Mouse (Mus musculus): ENCODE measurements around the gene Angptl8. TPM values are rescaled to one million over a fixed set of nuclear protein-coding genes. Genes with fewer than 3 reads are reported as not detected.

Angptl8 gene
- total RNA-seq, 2 experiments from 2014 or later: not detected

GRCm38 (mm10) chr9:21811170-21811569 is 24.1 kb upstream of the Angptl8 start:
- no peak for DNase-seq (ENCODE audit: low spot score in 2 of 2)

DNA sequence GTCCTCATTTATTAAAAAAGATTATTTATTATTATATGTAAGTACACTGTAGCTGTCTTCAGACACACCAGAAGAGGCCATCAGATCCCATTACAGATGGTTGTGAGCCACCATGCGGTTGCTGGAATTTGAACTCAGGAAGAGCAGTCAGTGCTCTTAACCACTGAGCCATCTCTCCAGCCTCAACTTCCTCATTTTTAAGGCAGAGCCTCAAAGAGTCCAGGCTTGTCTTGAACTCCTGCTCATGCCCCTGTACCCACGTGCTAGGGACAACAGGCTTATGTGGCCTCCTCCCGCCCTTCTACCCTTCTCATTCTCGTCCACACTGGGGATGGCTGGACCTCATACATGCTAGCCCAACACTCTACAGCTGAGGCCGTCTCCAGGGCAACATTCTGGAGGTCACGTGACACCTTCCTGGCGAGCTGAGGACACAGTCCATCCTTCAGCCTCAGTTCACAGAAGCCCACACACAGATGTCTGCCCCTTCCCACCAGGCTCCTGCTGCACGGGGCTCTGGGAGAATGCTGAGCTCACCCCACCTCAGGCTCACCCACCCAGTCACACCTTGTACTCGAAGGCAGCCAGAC is 18.5 kb upstream of the Angptl8 start:
- DNase-seq (ENCODE audit: low spot score in 2 of 2): no peak

DNA sequence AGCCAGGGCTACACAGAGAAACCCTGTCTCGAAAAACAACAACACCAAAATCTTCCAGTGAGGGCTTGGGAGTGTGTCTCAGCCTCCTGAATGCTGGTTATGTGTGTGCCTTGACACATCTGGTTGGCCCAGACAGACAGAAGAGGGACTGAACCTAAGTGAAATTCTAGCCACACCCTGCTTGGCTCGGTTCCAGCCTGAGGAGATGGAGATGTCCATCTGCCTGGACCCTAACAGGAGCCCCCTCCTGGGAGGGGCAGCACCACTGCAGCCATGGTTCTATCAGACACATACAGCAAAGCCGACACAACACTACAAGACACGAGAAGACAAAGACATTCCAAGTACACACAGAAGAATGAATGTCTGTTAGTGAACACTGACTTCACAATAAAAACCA is 17.2 kb upstream of the Angptl8 start:
- no peak for DNase-seq (ENCODE audit: low spot score in 2 of 2)

- DNase-seq (ENCODE audit: low spot score in 2 of 2): no peak
Measured at GRCm38 (mm10) chr9:21818561-21818960, 16.7 kb upstream of the Angptl8 start.

DNA sequence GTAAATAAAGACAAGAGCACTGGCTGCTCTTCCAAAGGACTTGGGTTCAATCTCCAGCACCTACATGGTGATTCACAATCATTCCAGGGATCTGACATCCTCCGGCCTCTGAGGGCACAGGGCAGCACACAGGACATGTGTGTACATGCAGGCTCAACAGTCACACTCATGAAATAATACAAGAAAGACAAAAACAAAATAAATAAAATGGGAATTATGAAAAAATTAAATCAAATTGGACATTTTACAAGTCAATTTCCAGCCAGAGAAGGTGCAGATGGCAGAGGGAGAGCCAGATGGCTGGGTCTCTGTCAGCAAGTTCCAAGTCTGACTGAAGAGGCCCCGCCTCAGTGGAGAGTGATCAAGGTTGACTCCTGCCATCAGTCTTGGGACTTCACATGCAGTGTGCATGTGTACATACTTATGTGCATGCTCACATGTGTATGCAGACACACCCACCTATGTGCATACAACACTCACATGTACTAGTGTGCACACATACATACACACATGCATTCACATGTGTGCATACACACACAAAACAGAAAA is 16.1 kb upstream of the Angptl8 start:
- peak; percentile 39 to 71 for DNase-seq (ENCODE audit: low spot score in 2 of 2)

GRCm38 (mm10) chr9:21820183-21820582 is 15.1 kb upstream of the Angptl8 start:
- no peak for DNase-seq (ENCODE audit: low spot score in 2 of 2)

DNA sequence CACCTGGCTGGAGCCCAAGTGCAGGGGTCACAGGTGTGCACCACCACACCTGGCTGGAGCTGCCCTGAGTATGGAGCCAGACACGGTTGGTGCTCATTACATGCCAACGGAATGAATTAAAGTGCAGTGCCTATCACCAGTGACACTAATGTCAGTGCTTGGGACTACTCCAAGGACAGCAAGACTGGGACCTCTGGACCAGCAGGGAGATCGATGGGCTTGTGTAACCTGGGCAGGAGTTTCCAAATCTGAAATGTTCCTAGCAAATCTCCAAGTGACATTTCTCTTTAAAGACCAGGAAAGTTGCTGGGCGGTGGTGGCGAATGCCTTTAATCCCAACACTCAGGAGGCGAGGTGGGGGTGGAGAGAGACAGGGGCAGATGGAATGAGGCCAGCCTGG is 12.6 kb upstream of the Angptl8 start:
- no peak for DNase-seq (ENCODE audit: low spot score in 2 of 2)

DNA sequence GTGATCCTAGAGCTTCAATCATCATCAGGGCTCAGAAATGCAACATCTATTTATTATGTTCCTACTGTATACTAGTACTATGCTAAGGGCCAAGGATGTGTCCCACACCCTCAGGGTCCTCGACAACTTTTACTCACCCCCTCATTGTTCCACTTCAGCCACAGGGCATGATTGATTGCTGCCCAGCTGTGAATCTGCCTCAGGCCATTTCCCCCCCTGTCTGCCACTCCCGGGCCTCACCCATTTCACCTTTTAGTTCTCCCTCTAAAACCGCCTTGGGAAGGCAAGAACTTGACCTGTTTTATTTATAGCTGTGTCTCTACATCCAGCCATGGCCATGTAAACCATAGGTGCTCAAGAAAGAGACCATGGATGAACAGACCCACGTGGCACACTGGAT is 11.4 kb upstream of the Angptl8 start:
- DNase-seq (ENCODE audit: low spot score in 2 of 2): no peak

- no peak for DNase-seq (ENCODE audit: low spot score in 2 of 2)
Measured at GRCm38 (mm10) chr9:21824366-21824765, 10.9 kb upstream of the Angptl8 start.

DNA sequence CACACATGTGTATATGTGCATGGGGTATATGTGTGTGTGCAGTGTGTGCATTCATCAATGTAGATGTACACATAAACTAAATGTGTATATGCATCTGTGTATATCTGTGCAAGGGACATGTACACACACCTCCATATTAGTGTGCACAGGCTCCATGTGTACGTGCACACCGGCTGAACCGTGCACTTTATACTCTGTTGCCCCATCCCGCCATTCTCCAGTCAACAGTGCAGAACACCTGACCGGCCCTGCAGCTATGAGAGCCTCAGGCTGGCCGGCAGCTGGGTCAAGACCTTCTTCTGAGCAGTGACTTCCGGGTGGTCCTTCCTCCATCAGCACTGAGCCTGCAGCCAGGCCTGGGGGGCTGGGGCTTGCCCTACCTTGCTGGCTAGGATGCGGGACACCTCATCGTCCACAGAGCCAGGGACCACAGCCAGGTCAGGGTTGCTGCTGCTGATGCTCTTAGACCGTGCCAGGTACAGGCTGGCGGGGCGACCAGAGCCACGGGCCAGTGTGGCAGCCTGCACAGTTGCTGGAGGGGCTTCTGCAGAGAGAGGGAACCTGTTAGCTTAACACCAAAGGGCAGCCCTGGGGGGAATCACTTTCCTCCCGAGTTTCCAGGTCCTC is 5.4 kb upstream of the Angptl8 start:
- DNase-seq (ENCODE audit: low spot score in 2 of 2): no peak

GRCm38 (mm10) chr9:21830461-21830850 is 4.9 kb upstream of the Angptl8 start:
- no peak for DNase-seq (ENCODE audit: low spot score in 2 of 2)

- no peak for DNase-seq (ENCODE audit: low spot score in 2 of 2)
Measured at GRCm38 (mm10) chr9:21830936-21831335, 4.4 kb upstream of the Angptl8 start.

- no peak for DNase-seq (ENCODE audit: low spot score in 2 of 2)
Measured at GRCm38 (mm10) chr9:21831558-21832240, 3.6 kb upstream of the Angptl8 start.

DNA sequence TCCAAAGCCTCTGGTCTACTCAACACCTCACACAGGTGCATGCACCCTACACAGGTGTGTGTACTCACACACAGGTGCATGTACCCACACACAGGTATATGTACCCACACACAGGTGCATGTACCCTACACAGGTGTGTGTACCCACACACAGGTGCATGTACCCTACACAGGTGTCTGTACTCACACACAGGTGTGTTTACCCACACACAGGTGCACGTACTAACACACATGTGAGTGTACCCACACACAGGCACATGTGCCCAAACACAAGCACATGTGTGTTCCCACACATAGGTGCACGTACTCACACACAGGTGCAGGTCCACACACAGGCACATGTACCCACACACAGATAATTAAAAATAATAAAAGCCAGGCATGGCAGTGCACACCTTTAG is 2.4 kb downstream of the Angptl8 start:
- DNase-seq (ENCODE audit: low spot score in 2 of 2): no peak

DNA sequence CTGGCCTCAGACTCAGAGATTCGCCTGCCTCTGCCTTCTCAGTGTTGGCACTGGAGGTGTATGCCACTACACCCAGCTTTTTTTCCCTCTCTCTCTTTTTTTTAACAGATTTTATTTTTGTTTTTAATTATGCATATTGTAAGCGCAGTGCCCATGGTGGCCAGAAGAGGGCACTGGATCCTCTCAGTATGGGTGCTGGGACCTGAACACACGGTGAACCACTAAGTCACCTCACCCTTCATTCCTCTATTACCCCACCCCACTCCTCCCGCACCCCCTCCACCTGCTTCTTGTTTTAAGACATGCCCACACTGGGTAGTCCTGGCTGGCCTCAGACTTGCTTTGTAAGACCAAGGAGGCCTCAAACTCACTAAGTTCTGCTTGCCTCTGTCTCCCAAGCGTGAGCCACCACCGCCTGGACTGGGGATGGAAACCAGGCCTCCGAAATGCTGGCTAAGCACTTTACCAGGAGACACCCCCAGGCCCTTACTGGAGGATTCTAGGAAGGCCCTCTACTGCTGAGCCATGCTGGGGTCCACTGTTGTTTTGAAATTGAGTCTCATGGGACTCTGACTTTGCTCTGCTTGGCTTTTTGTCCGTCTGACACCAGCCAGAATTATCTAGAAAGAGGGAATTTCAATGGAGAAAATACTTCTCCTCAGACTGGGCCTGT is 4.9 kb downstream of the Angptl8 start:
- DNase-seq (ENCODE audit: low spot score in 2 of 2): peak in 1 of 2 experiments; percentile 67

DNA sequence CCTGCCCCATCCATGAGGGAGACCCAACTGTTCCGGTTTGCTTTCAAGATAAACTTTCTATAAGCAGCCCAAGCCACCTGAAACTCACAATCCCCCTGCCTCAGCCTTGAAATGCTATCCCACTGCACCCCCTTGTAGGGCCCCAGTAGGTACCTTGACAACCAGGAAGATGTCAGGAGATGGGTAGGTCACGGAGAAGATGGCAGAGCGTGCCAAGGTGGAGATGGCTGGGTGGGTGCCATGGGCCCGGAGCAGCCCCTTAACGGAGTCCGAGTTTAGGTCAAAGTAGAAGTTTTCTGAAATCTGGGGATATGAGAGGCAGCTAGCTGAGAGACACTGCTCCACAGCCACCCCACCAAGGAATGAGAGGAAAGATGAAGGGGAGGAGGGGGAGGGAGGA is 6.0 kb downstream of the Angptl8 start:
- DNase-seq (ENCODE audit: low spot score in 2 of 2): no peak

- no peak for DNase-seq (ENCODE audit: low spot score in 2 of 2)
Measured at GRCm38 (mm10) chr9:21842391-21842790, 7.1 kb downstream of the Angptl8 start.

GRCm38 (mm10) chr9:21843086-21843485 is 7.8 kb downstream of the Angptl8 start:
- DNase-seq (ENCODE audit: low spot score in 2 of 2): peak; percentile 15 to 34

DNA sequence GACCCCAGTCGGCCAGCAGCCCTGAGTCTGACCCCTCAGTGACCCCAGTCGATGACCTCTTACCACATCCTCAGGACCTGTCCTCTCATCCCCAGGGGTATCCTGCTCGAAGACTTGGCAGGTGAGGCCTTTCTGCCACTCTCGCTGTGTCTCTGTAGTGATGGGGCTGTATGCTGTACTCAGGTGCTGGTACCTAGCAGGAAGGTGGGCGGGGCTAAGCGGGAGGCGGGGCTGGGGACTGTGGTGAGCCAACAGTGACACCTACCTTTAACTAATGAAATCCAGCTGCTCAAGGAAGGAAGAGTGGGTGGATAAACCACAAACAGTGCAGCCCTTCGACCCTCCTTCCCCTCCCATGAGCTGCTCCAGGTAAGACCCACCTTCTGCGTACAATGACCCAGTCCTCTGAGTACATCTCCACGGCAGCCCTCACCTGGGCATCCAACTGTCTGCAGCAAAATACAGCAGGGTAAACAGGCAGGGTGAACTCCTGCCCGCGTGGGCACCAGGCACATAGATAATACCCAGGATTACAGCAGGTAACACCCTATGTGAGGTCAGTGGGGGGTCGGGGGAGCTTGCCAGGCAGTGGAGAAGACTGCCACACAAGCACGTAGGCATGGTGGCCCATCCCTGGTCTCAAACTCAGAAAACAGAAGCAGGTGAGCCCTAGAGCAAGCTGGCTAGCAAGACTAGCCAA is 10.2 kb downstream of the Angptl8 start:
- DNase-seq (ENCODE audit: low spot score in 2 of 2): no peak

DNA sequence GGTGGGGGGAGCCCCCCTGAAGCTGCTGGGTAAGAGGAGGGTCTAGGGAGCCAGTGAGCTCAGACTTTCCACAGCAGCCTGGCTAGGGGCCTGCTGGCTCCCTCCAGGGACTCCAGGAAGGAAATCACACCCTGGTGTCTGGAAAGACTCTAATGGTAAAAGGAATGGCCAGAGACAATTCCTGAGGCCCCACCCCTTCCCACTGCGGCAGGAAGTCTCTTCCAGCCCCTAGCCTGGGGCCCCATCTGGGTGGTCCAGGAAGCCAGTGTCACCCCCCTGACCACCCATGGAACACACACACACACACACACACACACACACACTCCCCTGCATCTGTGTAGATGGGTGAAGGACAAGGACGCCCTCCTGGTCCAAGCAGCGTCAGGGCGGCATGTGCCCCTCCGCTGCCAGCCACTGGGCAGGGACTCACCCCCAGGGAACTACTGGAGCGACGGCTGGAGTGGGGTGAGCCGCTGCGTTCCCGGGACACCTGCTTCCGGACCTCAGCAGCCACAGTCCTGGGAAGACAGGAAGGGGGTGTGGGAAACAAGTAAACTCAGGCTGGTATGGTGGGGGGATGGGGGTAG is 11.5 kb downstream of the Angptl8 start:
- DNase-seq (ENCODE audit: low spot score in 2 of 2): no peak

GRCm38 (mm10) chr9:21847425-21847824 is 12.1 kb downstream of the Angptl8 start:
- no peak for DNase-seq (ENCODE audit: low spot score in 2 of 2)
